Mouse (Mus musculus): Measurements from ENCODE around the gene Il20ra.

DNA sequence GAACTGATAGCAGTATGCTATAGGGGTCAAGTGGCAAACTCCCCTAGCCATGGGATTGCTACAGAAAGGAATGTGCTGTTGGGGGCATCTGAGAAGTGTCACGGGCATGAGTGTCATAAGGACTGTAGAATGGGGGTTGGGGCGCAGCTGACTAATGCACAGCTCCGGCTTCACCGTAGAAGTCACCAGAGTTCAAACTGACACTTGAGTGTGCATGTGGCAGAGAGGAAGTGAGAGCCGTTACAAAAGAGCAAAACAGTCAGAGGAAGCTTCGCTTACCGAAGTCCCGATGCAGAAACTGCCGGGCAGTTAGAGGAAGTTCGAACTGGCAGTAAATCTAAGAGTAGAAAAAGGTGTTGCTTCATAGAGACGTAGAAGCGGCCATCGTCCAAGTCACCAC lies 20.6 kb upstream of the Il20ra start:
- TF ChIP-seq POLR2A (IDR thresholded peaks at IDR 0.05; ENCODE audit: low read depth, low read length): no peak
- no peak for TF ChIP-seq CTCF (IDR thresholded peaks at IDR 0.05; ENCODE audit: extremely low read depth, insufficient read length, insufficient replicate concordance, low read depth, low read length)
